Mouse (Mus musculus) MEL (cell line): Measurements from ENCODE around the gene Cdh23.

Source experiments
- CHD1 ChIP-seq: IDR thresholded peaks from 2 replicates; pipeline ENCODE4 v1.6.1; 2012; ENCODE audit warnings: low read depth, mild to moderate bottlenecking, inconsistent platforms, low read length, improper control_type of control experiment
- CTCF ChIP-seq, 3 experiments: IDR thresholded peaks in 2 of 3; conservative IDR thresholded peaks in 1 of 3; 2 replicates each; pipeline ENCODE4 v1.5.1; 2011 to 2012; ENCODE audit warnings: low read length in 3 of 3, low read depth in 2 of 3, mild to moderate bottlenecking in 2 of 3, improper control_type of control experiment in 1 of 3, inconsistent platforms in 1 of 3, mixed read lengths in 1 of 3, moderate library complexity in 1 of 3; ENCODE audit not compliant: control insufficient read depth in 1 of 3, insufficient read depth in 1 of 3, poor library complexity in 1 of 3, severe bottlenecking in 1 of 3
- EP300 ChIP-seq, 2 experiments: IDR thresholded peaks; 2 replicates each; pipeline ENCODE4 v1.6.1; 2011; ENCODE audit warnings: improper control_type of control experiment in 2 of 2, low read length in 2 of 2, low read depth in 1 of 2, mild to moderate bottlenecking in 1 of 2
- MAZ ChIP-seq: IDR thresholded peaks from 2 replicates; pipeline ENCODE4 v1.6.1; 2012; ENCODE audit warnings: low read depth, mild to moderate bottlenecking, inconsistent platforms, low read length, improper control_type of control experiment
- POLR2A ChIP-seq, 2 experiments: IDR thresholded peaks; 2 replicates each; pipeline ENCODE4 v1.6.1; 2011 to 2012; ENCODE audit warnings: low read length in 2 of 2, mild to moderate bottlenecking in 2 of 2, control low read depth in 1 of 2, improper control_type of control experiment in 1 of 2, low read depth in 1 of 2, moderate library complexity in 1 of 2; ENCODE audit not compliant: control insufficient read depth in 1 of 2, insufficient read depth in 1 of 2, poor library complexity in 1 of 2
- TCF12 ChIP-seq: IDR thresholded peaks from 2 replicates; pipeline ENCODE4 v1.6.1; 2014; ENCODE audit warnings: low read depth, mild to moderate bottlenecking, inconsistent platforms, low read length, improper control_type of control experiment, moderate library complexity

GRCm38 (mm10) chr10:60369405-60369804 lies 326.9 kb downstream of the Cdh23 start:
- TF ChIP-seq CHD1 (no peak), TCF12 (no peak), CTCF (IDR thresholded peaks at IDR 0.05 in 2 of 3, conservative IDR thresholded peaks at IDR 0.05 in 1 of 3; ENCODE audit: control insufficient read depth in 1 of 3, insufficient read depth in 1 of 3, low read depth in 2 of 3, low read length in 3 of 3, poor library complexity in 1 of 3, severe bottlenecking in 1 of 3) (no peak), POLR2A (IDR thresholded peaks at IDR 0.05; ENCODE audit: control insufficient read depth in 1 of 2, insufficient read depth in 1 of 2, low read depth in 1 of 2, low read length in 2 of 2, poor library complexity in 1 of 2) (no peak), MAZ (no peak), EP300 (IDR thresholded peaks at IDR 0.05; ENCODE audit: low read depth in 1 of 2, low read length in 2 of 2) (no peak)
